Mouse (Mus musculus): ENCODE measurements around the gene Cmc2. TPM values are rescaled to one million over a fixed set of nuclear protein-coding genes. Genes with fewer than 3 reads are reported as not detected.

The Cmc2 gene
- polyA plus RNA-seq, 1 experiment from 2014 or later: 126 TPM

GRCm38 (mm10) chr8:116927880-116928279 lies 6.6 kb upstream of the Cmc2 start:
- H3K36me3 ChIP-seq (ENCODE audit: control insufficient read depth, insufficient read depth): peaks cover 31% of the 10 kb centered on the region
- no peaks in the 10 kb centered on the region for H3K27me3 ChIP-seq (ENCODE audit: control insufficient read depth, insufficient read depth, low read length)
- no peak for ATAC-seq (replicated peaks; ENCODE audit: extremely low read depth, insufficient read depth, low FRiP score)
- H3K4me3 ChIP-seq (ENCODE audit: low read length): no peak overlapping the region
- no peak overlapping the region for H3K9ac ChIP-seq (ENCODE audit: low read length)
- H3K4me2 ChIP-seq (ENCODE audit: low read depth, low read length): no peak overlapping the region
- H3K4me1 ChIP-seq (ENCODE audit: control insufficient read depth, insufficient read depth, low read length): no peaks in the 10 kb centered on the region; the same call in 1 of the 2 replicates
- no peak overlapping the region for H3K27ac ChIP-seq (ENCODE audit: low read length)
- H3K9me3 ChIP-seq (replicated peaks; ENCODE audit: control insufficient read depth, low read length): no peaks in the 10 kb centered on the region
- 84% methylated on average over 9 of the region's 9 CpGs for WGBS

DNA sequence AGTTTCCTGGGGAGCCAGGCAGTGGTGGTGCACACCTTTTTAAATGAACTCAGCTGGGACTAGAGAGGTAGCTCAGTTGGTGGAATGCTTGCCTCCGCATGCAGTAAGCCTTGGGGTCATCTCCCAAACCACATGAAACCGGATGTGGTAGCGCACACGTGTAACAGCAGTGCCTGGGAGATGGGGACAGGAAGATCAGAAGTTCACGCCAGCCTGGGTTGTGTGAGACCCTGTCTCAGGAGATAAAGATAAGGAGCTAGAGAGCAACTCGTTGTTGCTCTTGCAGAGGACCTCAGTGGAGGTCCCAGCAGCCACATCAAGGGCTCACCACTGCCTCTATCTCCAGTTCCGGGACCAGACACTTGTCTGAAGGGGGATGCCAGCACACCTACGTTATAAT lies 2.3 kb upstream of the Cmc2 start:
- peaks cover 16% of the 10 kb centered on the region for H3K4me1 ChIP-seq (ENCODE audit: control insufficient read depth, insufficient read depth, low read length)
- H3K27ac ChIP-seq (ENCODE audit: low read length): no peak overlapping the region
- no peaks in the 10 kb centered on the region for H3K9me3 ChIP-seq (replicated peaks; ENCODE audit: control insufficient read depth, low read length)
- H3K9ac ChIP-seq (ENCODE audit: low read length): no peak overlapping the region
- ATAC-seq (replicated peaks; ENCODE audit: extremely low read depth, insufficient read depth, low FRiP score): no peak
- H3K4me3 ChIP-seq (ENCODE audit: low read length): no peak overlapping the region
- no peak overlapping the region for H3K4me2 ChIP-seq (ENCODE audit: low read depth, low read length)
- peaks cover 18% of the 10 kb centered on the region for H3K36me3 ChIP-seq (ENCODE audit: control insufficient read depth, insufficient read depth)
- H3K27me3 ChIP-seq (ENCODE audit: control insufficient read depth, insufficient read depth, low read length): no peaks in the 10 kb centered on the region
- WGBS: 76% methylated on average over 8 of the region's 8 CpGs

DNA sequence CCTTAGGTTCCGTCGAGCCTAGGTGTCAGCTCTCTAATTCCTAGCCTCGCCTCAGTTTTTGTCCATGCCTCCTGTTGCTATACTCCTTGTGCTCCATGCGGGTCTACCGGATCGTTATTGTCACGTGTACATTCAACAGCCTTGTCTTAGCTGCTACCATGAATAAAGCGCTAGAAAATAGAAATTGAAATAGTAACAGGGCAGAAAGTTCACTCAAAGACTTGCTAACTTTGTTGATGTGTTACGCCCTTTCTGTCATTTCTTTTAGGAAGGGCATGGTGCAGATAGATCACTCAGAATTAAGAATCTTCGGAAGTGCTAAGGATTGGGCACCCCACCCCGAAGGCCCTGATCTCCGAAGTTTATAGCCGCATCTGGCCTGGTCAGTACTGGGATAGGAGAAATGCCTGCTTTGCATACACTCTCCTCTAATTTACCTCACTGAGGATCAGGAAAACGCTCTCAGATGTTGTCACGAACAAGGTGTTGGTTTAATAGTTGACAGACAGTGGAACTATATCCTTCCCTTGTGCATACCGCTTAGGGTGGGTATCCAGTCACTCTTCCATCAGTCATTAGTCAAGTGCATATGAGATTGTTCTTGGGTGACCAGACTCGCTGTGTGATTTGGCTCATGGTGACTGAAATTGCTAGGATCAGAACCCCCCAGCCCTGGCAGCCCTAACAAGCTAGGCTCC lies 954 bp upstream of the Cmc2 start:
- Histone ChIP-seq H3K4me3 (ENCODE audit: low read length) (peak overlapping the region; percentile 73), H3K9me3 (replicated peaks; ENCODE audit: control insufficient read depth, low read length) (no peaks in the 10 kb centered on the region), H3K9ac (ENCODE audit: low read length) (peak overlapping the region; percentile 91), H3K4me2 (ENCODE audit: low read depth, low read length) (peak overlapping the region; percentile 85), H3K36me3 (ENCODE audit: control insufficient read depth, insufficient read depth) (peaks cover 12% of the 10 kb centered on the region), H3K4me1 (ENCODE audit: control insufficient read depth, insufficient read depth, low read length) (peaks cover 16% of the 10 kb centered on the region), H3K27me3 (ENCODE audit: control insufficient read depth, insufficient read depth, low read length) (no peaks in the 10 kb centered on the region), H3K27ac (ENCODE audit: low read length) (peak overlapping the region; percentile 96)
- 28% methylated on average over 17 of the region's 17 CpGs for WGBS
- no peak for ATAC-seq (replicated peaks; ENCODE audit: extremely low read depth, insufficient read depth, low FRiP score)

DNA sequence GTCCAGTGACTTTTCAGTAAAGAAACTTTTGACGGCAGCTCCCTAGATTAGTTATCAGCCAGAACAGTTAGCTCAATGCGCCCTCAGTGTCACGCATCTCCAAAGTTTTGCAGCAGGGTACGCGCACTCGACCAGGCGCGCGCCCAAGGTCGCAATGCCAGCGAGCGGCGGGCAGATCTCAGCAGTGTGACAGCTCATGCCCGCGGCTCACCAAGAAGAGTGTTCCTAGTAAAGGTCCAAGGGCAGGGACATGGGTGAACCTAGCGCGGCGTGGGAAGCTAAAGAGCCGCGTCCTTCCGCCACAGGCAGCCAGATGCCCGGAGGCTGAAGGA lies 284 bp downstream of the Cmc2 start:
- H3K36me3 ChIP-seq (ENCODE audit: control insufficient read depth, insufficient read depth): peaks cover 10% of the 10 kb centered on the region; the same call in 1 of the 2 replicates
- WGBS: under 1% methylated on average over 22 of the region's 22 CpGs
- peak; percentile 53 for ATAC-seq (replicated peaks; ENCODE audit: extremely low read depth, insufficient read depth, low FRiP score)
- H3K4me1 ChIP-seq (ENCODE audit: control insufficient read depth, insufficient read depth, low read length): peaks cover 16% of the 10 kb centered on the region
- no peaks in the 10 kb centered on the region for H3K27me3 ChIP-seq (ENCODE audit: control insufficient read depth, insufficient read depth, low read length)
- peak overlapping the region; percentile 96 for H3K27ac ChIP-seq (ENCODE audit: low read length)
- H3K9me3 ChIP-seq (replicated peaks; ENCODE audit: control insufficient read depth, low read length): no peaks in the 10 kb centered on the region
- peak overlapping the region; percentile 91 for H3K9ac ChIP-seq (ENCODE audit: low read length)
- H3K4me2 ChIP-seq (ENCODE audit: low read depth, low read length): peak overlapping the region; percentile 85
- H3K4me3 ChIP-seq (ENCODE audit: low read length): peak overlapping the region; percentile 73

DNA sequence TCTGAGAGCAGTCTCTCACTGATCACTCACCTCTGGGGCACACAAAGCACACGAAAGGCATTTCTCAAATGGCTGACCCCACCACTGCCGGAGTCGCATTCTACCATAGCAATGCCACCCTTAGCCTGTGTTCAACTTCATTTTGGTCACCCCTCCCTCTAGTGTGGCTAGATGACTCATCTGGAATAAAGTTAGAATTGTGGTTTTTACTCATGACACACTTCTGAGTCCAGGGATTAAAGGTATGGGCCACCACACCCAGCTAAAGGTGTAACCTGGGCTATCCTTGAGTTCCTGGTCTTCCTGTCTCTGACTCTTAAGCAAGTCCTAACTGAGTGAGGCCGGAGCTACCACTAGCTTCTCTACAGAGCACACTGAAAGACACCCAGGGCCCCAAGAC lies 15.4 kb downstream of the Cmc2 start:
- Histone ChIP-seq H3K4me2 (ENCODE audit: low read depth, low read length) (no peak overlapping the region), H3K4me1 (ENCODE audit: control insufficient read depth, insufficient read depth, low read length) (peaks cover 5% of the 10 kb centered on the region), H3K9me3 (replicated peaks; ENCODE audit: control insufficient read depth, low read length) (peaks cover 5% of the 10 kb centered on the region; the same call in 1 of the 2 replicates), H3K4me3 (ENCODE audit: low read length) (no peak overlapping the region), H3K9ac (ENCODE audit: low read length) (no peak overlapping the region), H3K36me3 (ENCODE audit: control insufficient read depth, insufficient read depth) (peaks cover 26% of the 10 kb centered on the region), H3K27ac (ENCODE audit: low read length) (no peak overlapping the region), H3K27me3 (ENCODE audit: control insufficient read depth, insufficient read depth, low read length) (no peaks in the 10 kb centered on the region)
- WGBS: 88% methylated on average over 4 of the region's 4 CpGs
- ATAC-seq (replicated peaks; ENCODE audit: extremely low read depth, insufficient read depth, low FRiP score): no peak

DNA sequence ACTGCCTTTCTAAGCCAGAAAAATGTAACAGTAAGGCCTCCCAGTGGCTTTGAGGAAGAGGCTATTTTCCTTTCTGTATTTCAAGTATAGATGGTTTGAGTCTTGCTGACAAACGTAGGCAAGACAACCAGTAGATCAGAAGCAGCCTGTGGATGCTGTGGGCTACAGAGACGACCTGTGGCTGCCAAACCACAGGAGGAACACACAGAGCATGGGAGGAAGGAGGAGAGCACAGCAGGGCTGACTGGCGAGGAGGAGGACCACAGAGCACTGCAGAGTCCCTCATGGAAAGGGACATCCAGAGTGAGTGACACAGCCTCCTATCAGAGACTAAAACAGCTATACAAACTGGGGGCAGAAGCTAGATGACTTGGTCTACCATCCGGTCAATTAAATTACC lies 16.0 kb downstream of the Cmc2 start:
- Histone ChIP-seq H3K9me3 (replicated peaks; ENCODE audit: control insufficient read depth, low read length) (peaks cover 5% of the 10 kb centered on the region; the same call in 1 of the 2 replicates), H3K27ac (ENCODE audit: low read length) (no peak overlapping the region), H3K9ac (ENCODE audit: low read length) (no peak overlapping the region), H3K4me2 (ENCODE audit: low read depth, low read length) (no peak overlapping the region), H3K36me3 (ENCODE audit: control insufficient read depth, insufficient read depth) (peaks cover 21% of the 10 kb centered on the region), H3K4me1 (ENCODE audit: control insufficient read depth, insufficient read depth, low read length) (peaks cover 5% of the 10 kb centered on the region), H3K27me3 (ENCODE audit: control insufficient read depth, insufficient read depth, low read length) (no peaks in the 10 kb centered on the region), H3K4me3 (ENCODE audit: low read length) (no peak overlapping the region)
- 79% methylated on average over 4 of the region's 4 CpGs for WGBS
- no peak for ATAC-seq (replicated peaks; ENCODE audit: extremely low read depth, insufficient read depth, low FRiP score)

- Histone ChIP-seq H3K27me3 (ENCODE audit: control insufficient read depth, insufficient read depth, low read length) (no peaks in the 10 kb centered on the region), H3K27ac (ENCODE audit: low read length) (no peak overlapping the region), H3K9me3 (replicated peaks; ENCODE audit: control insufficient read depth, low read length) (peaks cover 5% of the 10 kb centered on the region; the same call in 1 of the 2 replicates), H3K9ac (ENCODE audit: low read length) (no peak overlapping the region), H3K4me3 (ENCODE audit: low read length) (no peak overlapping the region), H3K4me1 (ENCODE audit: control insufficient read depth, insufficient read depth, low read length) (peaks cover 5% of the 10 kb centered on the region), H3K36me3 (ENCODE audit: control insufficient read depth, insufficient read depth) (peaks cover 17% of the 10 kb centered on the region), H3K4me2 (ENCODE audit: low read depth, low read length) (no peak overlapping the region)
- ATAC-seq (replicated peaks; ENCODE audit: extremely low read depth, insufficient read depth, low FRiP score): no peak
- 83% methylated on average over 4 of the region's 4 CpGs for WGBS
Observed at GRCm38 (mm10) chr8:116904736-116905135, 16.5 kb downstream of the Cmc2 start.

GRCm38 (mm10) chr8:116895521-116895920 lies 25.7 kb downstream of the Cmc2 start:
- Histone ChIP-seq H3K9me3 (replicated peaks; ENCODE audit: control insufficient read depth, low read length) (peaks cover 4% of the 10 kb centered on the region; the same call in 1 of the 2 replicates), H3K9ac (ENCODE audit: low read length) (no peak overlapping the region), H3K36me3 (ENCODE audit: control insufficient read depth, insufficient read depth) (peaks cover 15% of the 10 kb centered on the region), H3K27me3 (ENCODE audit: control insufficient read depth, insufficient read depth, low read length) (no peaks in the 10 kb centered on the region), H3K4me2 (ENCODE audit: low read depth, low read length) (no peak overlapping the region), H3K4me3 (ENCODE audit: low read length) (no peak overlapping the region), H3K4me1 (ENCODE audit: control insufficient read depth, insufficient read depth, low read length) (no peaks in the 10 kb centered on the region), H3K27ac (ENCODE audit: low read length) (no peak overlapping the region)
- 82% methylated on average over 6 of the region's 6 CpGs for WGBS
- ATAC-seq (replicated peaks; ENCODE audit: extremely low read depth, insufficient read depth, low FRiP score): no peak

GRCm38 (mm10) chr8:116893938-116894337 lies 27.3 kb downstream of the Cmc2 start:
- no peak overlapping the region for H3K4me3 ChIP-seq (ENCODE audit: low read length)
- peaks cover 21% of the 10 kb centered on the region for H3K36me3 ChIP-seq (ENCODE audit: control insufficient read depth, insufficient read depth)
- H3K27me3 ChIP-seq (ENCODE audit: control insufficient read depth, insufficient read depth, low read length): no peaks in the 10 kb centered on the region
- no peaks in the 10 kb centered on the region for H3K4me1 ChIP-seq (ENCODE audit: control insufficient read depth, insufficient read depth, low read length)
- no peak for ATAC-seq (replicated peaks; ENCODE audit: extremely low read depth, insufficient read depth, low FRiP score)
- no peak overlapping the region for H3K27ac ChIP-seq (ENCODE audit: low read length)
- no peak overlapping the region for H3K4me2 ChIP-seq (ENCODE audit: low read depth, low read length)
- peaks cover 4% of the 10 kb centered on the region; the same call in 1 of the 2 replicates for H3K9me3 ChIP-seq (replicated peaks; ENCODE audit: control insufficient read depth, low read length)
- WGBS: 85% methylated on average over 11 of the region's 11 CpGs
- no peak overlapping the region for H3K9ac ChIP-seq (ENCODE audit: low read length)

Measured in heart, embryonic 16.5 days (tissue).